Mouse (Mus musculus): ENCODE data around the gene Syne2. TPM values are rescaled to one million over a fixed set of nuclear protein-coding genes. Genes with fewer than 3 reads are reported as not detected.
A peak's percentile ranks its signal among the peaks of the same experiment; 100 is the strongest.

The Syne2 gene
- polyA plus RNA-seq, 1 experiment from 2014 or later = 46.2 TPM

DNA sequence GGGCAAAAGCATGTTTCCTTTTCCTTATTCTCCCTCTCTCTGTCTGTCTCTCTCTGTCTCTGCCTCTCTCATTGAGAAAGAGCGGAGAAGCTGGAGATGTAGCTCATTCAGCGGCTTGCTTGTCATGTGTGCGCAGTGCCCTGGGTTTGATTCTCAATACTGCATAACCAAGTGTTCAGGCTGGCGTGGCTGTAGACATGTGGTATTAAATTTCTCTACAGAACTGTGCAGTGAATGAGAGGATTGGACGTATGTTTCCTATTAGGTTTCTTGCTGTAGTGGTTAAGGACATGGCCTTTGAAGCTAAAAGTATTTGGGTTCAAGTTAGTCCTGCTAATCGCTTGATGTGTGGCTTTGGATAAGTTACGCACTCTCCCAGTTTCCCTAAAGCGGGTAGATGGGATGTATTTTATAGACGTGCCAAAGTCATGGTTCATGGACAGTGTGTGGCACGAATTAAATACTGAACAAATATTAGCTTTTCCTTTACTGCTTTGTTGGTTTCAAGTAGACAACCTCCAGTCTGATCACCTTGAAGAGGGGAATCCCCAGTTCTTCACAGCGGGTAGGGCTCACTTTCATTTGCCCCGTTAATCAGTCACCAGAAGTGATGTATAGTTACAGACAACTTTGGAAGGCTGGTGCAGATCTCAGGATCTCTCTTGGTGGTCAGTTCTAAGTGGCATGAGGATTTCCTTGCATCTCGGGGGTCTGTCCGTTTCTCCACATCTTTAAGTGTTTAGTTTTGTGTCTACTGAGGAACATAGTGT, 16.2 kb downstream of the Syne2 start:
- ATAC-seq (ENCODE audit: low FRiP score, low read depth) = no peak
- Histone ChIP-seq H3K4me1 (replicated peaks) (peaks cover 18% of the 10 kb centered on the region; the same call in 1 of the 2 replicates), H3K9ac (no peak overlapping the region), H3K27me3 (no peaks in the 10 kb centered on the region), H3K4me2 (no peak overlapping the region), H3K27ac (replicated peaks) (no peak overlapping the region), H3K4me3 (no peak overlapping the region), H3K9me3 (no peaks in the 10 kb centered on the region), H3K36me3 (no peaks in the 10 kb centered on the region)
- 80% methylated on average over 14 of the region's 14 CpGs for WGBS

- peaks cover 23% of the 10 kb centered on the region; the same call in 1 of the 2 replicates for H3K4me1 ChIP-seq (replicated peaks)
- no peak overlapping the region for H3K9ac ChIP-seq
- H3K27me3 ChIP-seq = no peaks in the 10 kb centered on the region
- 67% methylated on average over 11 of the region's 11 CpGs for WGBS
- H3K36me3 ChIP-seq = no peaks in the 10 kb centered on the region
- ATAC-seq (ENCODE audit: low FRiP score, low read depth) = no peak
- H3K4me3 ChIP-seq = no peak overlapping the region
- no peaks in the 10 kb centered on the region for H3K9me3 ChIP-seq
- peak overlapping the region; percentile 10; the same call in 1 of the 2 replicates for H3K4me2 ChIP-seq
- H3K27ac ChIP-seq (replicated peaks) = no peak overlapping the region
These were observed 18.6 kb downstream of the Syne2 start for GRCm38 (mm10) chr12:75836524-75836962.

DNA sequence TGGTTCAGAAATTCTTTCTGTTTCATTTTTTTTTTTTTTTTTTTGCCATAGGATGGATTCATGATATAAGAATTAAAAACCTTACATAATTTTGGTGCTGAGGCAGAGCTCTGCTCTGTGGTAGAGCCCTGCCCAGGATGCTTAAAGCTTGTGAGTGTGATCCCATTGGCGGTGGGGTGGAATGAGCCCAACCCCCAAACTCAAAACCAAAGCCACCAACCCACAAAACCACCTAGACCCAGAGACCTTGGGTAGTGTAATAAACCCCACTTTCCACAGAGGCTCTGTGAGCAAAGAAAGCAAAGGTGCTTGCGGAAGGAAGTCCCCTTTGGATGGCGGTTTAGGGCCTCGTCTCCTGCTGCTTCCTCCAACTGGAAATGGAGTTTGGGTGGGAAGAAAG, 19.5 kb downstream of the Syne2 start:
- no peak overlapping the region for H3K9ac ChIP-seq
- H3K27me3 ChIP-seq = no peaks in the 10 kb centered on the region
- no peak overlapping the region for H3K4me3 ChIP-seq
- no peaks in the 10 kb centered on the region for H3K36me3 ChIP-seq
- H3K4me2 ChIP-seq = no peak overlapping the region
- peaks cover 23% of the 10 kb centered on the region; the same call in 1 of the 2 replicates for H3K4me1 ChIP-seq (replicated peaks)
- ATAC-seq (ENCODE audit: low FRiP score, low read depth) = no peak
- 86% methylated on average over 4 of the region's 4 CpGs for whole genome bisulfite sequencing
- no peak overlapping the region for H3K27ac ChIP-seq (replicated peaks)
- H3K9me3 ChIP-seq = no peaks in the 10 kb centered on the region

- 48% methylated on average over 11 of the region's 11 CpGs for WGBS
- Histone ChIP-seq H3K36me3 (no peaks in the 10 kb centered on the region), H3K4me1 (replicated peaks) (peaks cover 19% of the 10 kb centered on the region; the same call in 1 of the 2 replicates), H3K4me2 (no peak overlapping the region), H3K9me3 (no peaks in the 10 kb centered on the region), H3K27me3 (no peaks in the 10 kb centered on the region), H3K9ac (no peak overlapping the region), H3K4me3 (no peak overlapping the region), H3K27ac (replicated peaks) (no peak overlapping the region)
- no peak for ATAC-seq (ENCODE audit: low FRiP score, low read depth)
These were observed 21.3 kb downstream of the Syne2 start for GRCm38 (mm10) chr12:75839083-75839736.

- Histone ChIP-seq H3K4me3 (no peak overlapping the region), H3K27me3 (no peaks in the 10 kb centered on the region), H3K27ac (replicated peaks) (no peak overlapping the region), H3K9me3 (no peaks in the 10 kb centered on the region), H3K36me3 (no peaks in the 10 kb centered on the region), H3K9ac (no peak overlapping the region), H3K4me1 (replicated peaks) (peaks cover 19% of the 10 kb centered on the region; the same call in 1 of the 2 replicates), H3K4me2 (no peak overlapping the region)
- WGBS = 73% methylated on average over 7 of the region's 7 CpGs
- ATAC-seq (ENCODE audit: low FRiP score, low read depth) = no peak
These were observed 23.2 kb downstream of the Syne2 start for GRCm38 (mm10) chr12:75841183-75841582.

- 86% methylated on average over 4 of the region's 4 CpGs for WGBS
- H3K9me3 ChIP-seq = no peaks in the 10 kb centered on the region
These were observed 26.4 kb downstream of the Syne2 start for GRCm38 (mm10) chr12:75844311-75844710.

DNA sequence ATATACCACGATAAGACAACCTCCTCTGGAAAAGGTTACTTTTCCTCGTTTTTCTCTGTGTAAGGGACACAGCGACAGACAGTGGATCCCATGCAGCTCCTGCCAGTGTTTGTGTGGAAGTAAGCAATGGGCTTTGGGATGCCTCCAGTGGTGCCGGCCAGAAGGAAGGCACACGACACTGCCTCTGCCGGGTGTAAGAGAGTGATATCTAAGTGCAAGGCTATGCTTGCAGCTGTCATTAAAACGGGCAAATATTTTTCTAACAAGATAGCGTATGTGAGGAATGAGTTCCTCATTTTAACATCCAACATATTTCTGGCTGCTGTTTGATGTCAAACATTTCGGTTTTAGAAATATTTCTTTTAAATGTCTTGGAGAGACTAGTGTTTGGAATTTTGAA, 27.1 kb downstream of the Syne2 start:
- Histone ChIP-seq H3K27me3 (no peaks in the 10 kb centered on the region), H3K9me3 (no peaks in the 10 kb centered on the region), H3K9ac (no peak overlapping the region), H3K27ac (replicated peaks) (no peak overlapping the region), H3K36me3 (no peaks in the 10 kb centered on the region), H3K4me1 (replicated peaks) (no peaks in the 10 kb centered on the region), H3K4me3 (no peak overlapping the region), H3K4me2 (no peak overlapping the region)
- ATAC-seq (ENCODE audit: low FRiP score, low read depth) = no peak
- WGBS = 80% methylated on average over 9 of the region's 9 CpGs

More at GRCm38 (mm10) chr12:75844311-75844710, 26.4 kb downstream of the Syne2 start:
- Histone ChIP-seq H3K4me3 (no peak overlapping the region), H3K9ac (no peak overlapping the region), H3K4me2 (no peak overlapping the region), H3K36me3 (no peaks in the 10 kb centered on the region), H3K27me3 (no peaks in the 10 kb centered on the region), H3K27ac (replicated peaks) (no peak overlapping the region), H3K4me1 (replicated peaks) (0 out of 2 replicates have a peak, but pooled peaks cover 3% of the 10 kb centered on the region)
- no peak for ATAC-seq (ENCODE audit: low FRiP score, low read depth)

DNA sequence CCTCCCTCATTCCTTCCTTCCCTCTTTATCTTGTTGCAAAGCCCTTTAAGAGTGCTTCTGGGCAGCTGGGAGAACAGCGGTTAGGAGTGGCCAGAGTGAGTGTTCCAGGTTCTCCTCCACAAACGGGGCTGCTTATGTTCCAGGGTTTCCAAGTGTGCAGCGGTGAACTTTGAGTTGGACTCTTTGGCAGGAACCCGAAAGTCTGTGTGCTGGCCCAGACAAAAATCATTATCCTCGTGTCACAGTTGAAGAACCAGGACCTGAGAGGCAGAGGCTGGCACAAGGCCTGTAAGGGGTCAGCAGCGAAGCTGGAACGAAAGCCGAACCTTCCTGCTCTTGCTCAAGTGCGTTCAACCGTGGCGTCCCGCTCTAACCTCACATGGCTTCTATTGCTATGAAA, 28.6 kb downstream of the Syne2 start:
- 79% methylated on average over 12 of the region's 12 CpGs for whole genome bisulfite sequencing
- no peak for ATAC-seq (ENCODE audit: low FRiP score, low read depth)

GRCm38 (mm10) chr12:75850205-75850604, 32.3 kb downstream of the Syne2 start:
- WGBS = 84% methylated on average over 3 of the region's 3 CpGs
- Histone ChIP-seq H3K27ac (replicated peaks) (no peak overlapping the region), H3K9ac (no peak overlapping the region), H3K4me2 (no peak overlapping the region), H3K9me3 (no peaks in the 10 kb centered on the region), H3K4me3 (no peak overlapping the region), H3K36me3 (no peaks in the 10 kb centered on the region), H3K4me1 (replicated peaks) (no peaks in the 10 kb centered on the region; the same call in 1 of the 2 replicates), H3K27me3 (no peaks in the 10 kb centered on the region)
- no peak for ATAC-seq (ENCODE audit: low FRiP score, low read depth)

More for the DNA sequence above, 28.6 kb downstream of the Syne2 start:
- Histone ChIP-seq H3K4me2 (no peak overlapping the region), H3K27me3 (no peaks in the 10 kb centered on the region), H3K4me3 (no peak overlapping the region), H3K4me1 (replicated peaks) (no peaks in the 10 kb centered on the region), H3K9ac (no peak overlapping the region), H3K27ac (replicated peaks) (no peak overlapping the region), H3K9me3 (no peaks in the 10 kb centered on the region), H3K36me3 (no peaks in the 10 kb centered on the region)

DNA sequence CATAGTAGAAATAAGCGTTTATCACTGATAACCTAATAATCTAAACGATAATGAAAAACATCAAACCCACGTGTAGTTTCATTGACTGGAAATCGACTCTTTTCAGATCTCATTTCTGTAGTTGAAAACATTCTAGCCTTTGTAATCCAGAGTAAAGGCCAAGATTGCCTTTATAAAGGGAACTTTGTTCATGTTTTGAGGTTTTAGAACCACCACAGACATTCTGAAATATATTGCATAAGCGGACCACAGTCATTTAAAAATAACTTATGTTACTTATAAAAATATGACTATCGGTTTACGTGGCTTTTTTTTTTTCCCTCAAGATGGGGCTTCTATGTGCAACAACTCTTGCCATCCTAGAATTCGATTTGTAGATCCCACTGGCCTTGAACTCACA, 33.5 kb downstream of the Syne2 start:
- H3K9me3 ChIP-seq = no peaks in the 10 kb centered on the region
- 89% methylated on average over 8 of the region's 8 CpGs for WGBS
- H3K27ac ChIP-seq (replicated peaks) = no peak overlapping the region
- no peak for ATAC-seq (ENCODE audit: low FRiP score, low read depth)
- no peaks in the 10 kb centered on the region for H3K27me3 ChIP-seq
- H3K9ac ChIP-seq = no peak overlapping the region
- no peaks in the 10 kb centered on the region; the same call in 1 of the 2 replicates for H3K4me1 ChIP-seq (replicated peaks)
- no peaks in the 10 kb centered on the region for H3K36me3 ChIP-seq
- H3K4me3 ChIP-seq = no peak overlapping the region
- no peak overlapping the region for H3K4me2 ChIP-seq

- Histone ChIP-seq H3K27me3 (no peaks in the 10 kb centered on the region), H3K4me1 (replicated peaks) (no peaks in the 10 kb centered on the region; the same call in 1 of the 2 replicates), H3K9me3 (no peaks in the 10 kb centered on the region), H3K27ac (replicated peaks) (no peak overlapping the region), H3K9ac (no peak overlapping the region), H3K4me2 (no peak overlapping the region), H3K4me3 (no peak overlapping the region), H3K36me3 (no peaks in the 10 kb centered on the region)
- 41% methylated on average over 6 of the region's 6 CpGs for WGBS
- ATAC-seq (ENCODE audit: low FRiP score, low read depth) = no peak
These were observed 34.5 kb downstream of the Syne2 start for GRCm38 (mm10) chr12:75852384-75852783.

- no peak overlapping the region for H3K4me2 ChIP-seq
- no peaks in the 10 kb centered on the region; the same call in 1 of the 2 replicates for H3K4me1 ChIP-seq (replicated peaks)
- H3K9ac ChIP-seq = no peak overlapping the region
- no peak for ATAC-seq (ENCODE audit: low FRiP score, low read depth)
- H3K27me3 ChIP-seq = no peaks in the 10 kb centered on the region
- H3K36me3 ChIP-seq = no peaks in the 10 kb centered on the region
- WGBS = 61% methylated on average over 8 of the region's 8 CpGs
- H3K27ac ChIP-seq (replicated peaks) = no peak overlapping the region
- H3K4me3 ChIP-seq = no peak overlapping the region
- H3K9me3 ChIP-seq = no peaks in the 10 kb centered on the region
These were observed 35.6 kb downstream of the Syne2 start for GRCm38 (mm10) chr12:75853559-75853958.

Data from hindbrain, embryonic 15.5 days (tissue).